Mouse (Mus musculus) neural tube, embryonic 12.5 days (tissue): ENCODE measurements around the gene Ubl5. TPM values are rescaled to one million over a fixed set of nuclear protein-coding genes. Genes with fewer than 3 reads are reported as not detected.
A peak's percentile ranks its signal among the peaks of the same experiment; 100 is the strongest.
"Not testable (repeated sequence)": the region's sequence is repeated elsewhere in the genome, so short reads cannot be mapped to it uniquely, and the experiment has no call there.

Source experiments
- ATAC-seq: fragments of 200-750 bp; cut with Nextera tagmentation; 2 replicates; pipeline ENCODE4 v1.8.0; 2017; ENCODE audit warnings: low read depth, mild to moderate bottlenecking, moderate TSS enrichment, moderate library complexity; ENCODE audit not compliant: low FRiP score
- H3K27ac ChIP-seq: fragments of 300-500 bp; sonication (generic); 2 replicates; pipeline ENCODE4 v1.5.1; 2016
- H3K27me3 ChIP-seq: fragments of 300-500 bp; sonication (generic); replicated peaks from 2 replicates; pipeline ENCODE4 v1.6.1; 2016; ENCODE audit warnings: mild to moderate bottlenecking
- H3K36me3 ChIP-seq: fragments of 300-500 bp; sonication (generic); 2 replicates; pipeline ENCODE4 v1.6.1; 2016; ENCODE audit warnings: mild to moderate bottlenecking
- H3K4me1 ChIP-seq: fragments of 300-500 bp; sonication (generic); 2 replicates; pipeline ENCODE4 v1.6.1; 2016
- H3K4me2 ChIP-seq: fragments of 300-500 bp; sonication (generic); replicated peaks from 2 replicates; pipeline ENCODE4 v1.6.1; 2016; ENCODE audit warnings: mild to moderate bottlenecking
- H3K4me3 ChIP-seq: fragments of 300-500 bp; sonication (generic); 2 replicates; pipeline ENCODE4 v1.5.1; 2016
- H3K9ac ChIP-seq: fragments of 300-500 bp; sonication (generic); 2 replicates; pipeline ENCODE4 v1.6.1; 2016; ENCODE audit warnings: mild to moderate bottlenecking
- H3K9me3 ChIP-seq: fragments of 300-500 bp; sonication (generic); 2 replicates; pipeline ENCODE4 v1.6.1; 2016; ENCODE audit warnings: mild to moderate bottlenecking
- WGBS: fragments of 180-500 bp; shearing (Covaris S2); methylation state at CpG from one replicate; pipeline ENCODE4 v1.1.7; 2016; 5-methylcytosine and 5-hydroxymethylcytosine counted together
- polyA plus RNA-seq: library from polyadenylated mRNA; unstranded; fragments of >200 nt; fragmentation: Nextera tagmentation; extraction: Ambion mirVana; gene quantifications from 2 replicates; pipeline ENCODE4 v1.2.1, GENCODE M21; 2016

Gene Ubl5
- polyA plus RNA-seq, result 463 and 477 TPM in 2 replicates

GRCm38 (mm10) chr9:20642101-20642895, at the start of gene Ubl5:
Gene Ubl5 (plus strand): TSS chr9:20642878.
- Histone ChIP-seq H3K4me1 (peaks cover 31% of the 10 kb centered on the region), H3K4me2 (peak within 1 kb of the TSS; percentile 92), H3K4me3 (peak within 1 kb of the TSS; percentile 76), H3K9ac (peak within 1 kb of the TSS; percentile 83), H3K27ac (peak within 1 kb of the TSS; percentile 79), H3K36me3 (peaks cover 29% of the 10 kb centered on the region), H3K27me3 (no peaks in the 10 kb centered on the region), H3K9me3 (no peaks in the 10 kb centered on the region)
- peak; percentile 87 for ATAC-seq
- under 1% methylated on average over 51 of the region's 51 CpGs for WGBS

- Histone ChIP-seq H3K9ac (no peak overlapping the region), H3K9me3 (no peaks in the 10 kb centered on the region), H3K4me2 (no peak overlapping the region), H3K4me1 (no peaks in the 10 kb centered on the region), H3K27ac (no peak overlapping the region), H3K27me3 (no peaks in the 10 kb centered on the region), H3K4me3 (no peak overlapping the region), H3K36me3 (peaks cover 12% of the 10 kb centered on the region)
- WGBS, result 84% methylated on average over 6 of the region's 6 CpGs
- no peak for ATAC-seq
These were observed 41.4 kb upstream of the Ubl5 start for GRCm38 (mm10) chr9:20601270-20601669.

DNA sequence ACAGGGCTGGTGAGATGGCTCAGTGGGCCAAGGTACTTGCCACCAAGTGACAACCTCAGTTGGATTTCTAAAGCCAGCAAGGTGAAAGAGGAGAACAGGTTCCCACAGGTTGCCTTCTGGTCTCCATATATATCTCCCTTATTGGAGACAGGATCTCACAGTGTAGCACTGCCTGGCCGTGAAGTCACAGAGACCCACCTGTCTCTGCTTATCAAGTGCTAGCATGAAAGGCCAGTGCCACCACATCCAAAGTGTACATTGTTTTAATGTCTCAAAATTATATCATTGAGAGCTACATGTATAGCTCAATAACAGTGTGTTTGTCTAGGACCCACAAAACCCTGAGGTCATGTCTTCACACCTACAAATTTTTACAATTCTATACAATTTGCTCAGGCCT, 36.4 kb upstream of the Ubl5 start:
- no peaks in the 10 kb centered on the region for H3K27me3 ChIP-seq
- no peaks in the 10 kb centered on the region for H3K9me3 ChIP-seq
- no peak for ATAC-seq
- 93% methylated on average over 1 of the region's 1 CpGs for WGBS
- no peaks in the 10 kb centered on the region for H3K4me1 ChIP-seq
- H3K4me3 ChIP-seq, result no peak overlapping the region
- peaks cover 2% of the 10 kb centered on the region; the same call in 1 of the 2 replicates for H3K36me3 ChIP-seq
- no peak overlapping the region for H3K27ac ChIP-seq
- no peak overlapping the region for H3K9ac ChIP-seq
- peak overlapping the region; percentile 67 for H3K4me2 ChIP-seq

DNA sequence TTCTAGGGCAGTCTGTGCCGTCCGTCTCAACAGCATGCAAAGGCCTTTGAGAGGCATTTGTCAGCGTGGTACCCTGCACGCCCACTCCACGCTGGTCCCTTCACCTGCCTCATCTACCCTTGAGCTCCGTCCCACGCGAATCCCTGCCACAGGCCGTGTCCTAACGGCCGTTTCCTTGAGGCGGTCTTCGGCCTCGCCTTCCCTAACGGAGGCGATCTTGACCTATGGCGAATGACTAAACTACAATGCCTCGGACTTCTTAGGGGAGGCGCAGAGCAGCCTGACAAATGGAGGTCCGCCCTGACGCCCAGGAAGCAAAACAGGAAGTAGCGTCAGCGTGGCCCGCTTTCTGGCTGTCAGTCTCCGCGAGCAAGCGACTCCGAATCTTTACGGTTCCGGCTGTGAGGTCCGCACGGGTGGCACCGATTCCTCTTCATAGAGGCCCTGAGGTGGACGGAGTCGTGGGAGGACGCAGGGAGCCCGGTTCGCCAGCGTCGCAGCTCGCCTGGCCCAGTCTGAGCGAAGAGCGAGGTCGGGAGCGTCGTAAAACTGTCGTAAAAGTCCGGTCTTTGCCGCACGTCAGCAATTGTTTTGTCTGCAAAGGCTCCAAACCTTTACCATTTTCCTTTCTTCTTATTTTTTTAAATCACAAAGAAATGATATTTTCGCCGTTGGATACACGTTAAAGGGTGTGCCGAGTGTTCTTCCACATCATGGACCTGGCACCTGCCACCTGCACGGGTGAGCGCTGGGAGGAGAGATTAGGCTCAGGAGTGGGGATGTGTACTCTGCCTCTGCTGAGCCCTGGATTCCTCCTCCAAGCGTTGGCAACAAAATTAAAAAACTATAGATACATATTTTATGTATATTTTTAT, 35.3 kb upstream of the Ubl5 start:
- H3K27ac ChIP-seq, result peak overlapping the region; percentile 89
- peak overlapping the region; percentile 80 for H3K9ac ChIP-seq
- H3K27me3 ChIP-seq, result no peaks in the 10 kb centered on the region
- peak; percentile 88 for ATAC-seq
- H3K4me3 ChIP-seq, result peak overlapping the region; percentile 73
- H3K4me2 ChIP-seq, result peak overlapping the region; percentile 67
- under 1% methylated on average over 57 of the region's 57 CpGs for WGBS
- H3K4me1 ChIP-seq, result no peaks in the 10 kb centered on the region
- H3K9me3 ChIP-seq, result no peaks in the 10 kb centered on the region
- no peaks in the 10 kb centered on the region for H3K36me3 ChIP-seq

- ATAC-seq, result no peak
- Histone ChIP-seq H3K4me3 (no peak overlapping the region), H3K9ac (no peak overlapping the region), H3K4me1 (no peaks in the 10 kb centered on the region), H3K27me3 (no peaks in the 10 kb centered on the region), H3K27ac (no peak overlapping the region), H3K4me2 (no peak overlapping the region), H3K36me3 (no peaks in the 10 kb centered on the region), H3K9me3 (no peaks in the 10 kb centered on the region)
- WGBS, result 91% methylated on average over 5 of the region's 5 CpGs
These were observed 32.7 kb upstream of the Ubl5 start for GRCm38 (mm10) chr9:20609831-20610464.

DNA sequence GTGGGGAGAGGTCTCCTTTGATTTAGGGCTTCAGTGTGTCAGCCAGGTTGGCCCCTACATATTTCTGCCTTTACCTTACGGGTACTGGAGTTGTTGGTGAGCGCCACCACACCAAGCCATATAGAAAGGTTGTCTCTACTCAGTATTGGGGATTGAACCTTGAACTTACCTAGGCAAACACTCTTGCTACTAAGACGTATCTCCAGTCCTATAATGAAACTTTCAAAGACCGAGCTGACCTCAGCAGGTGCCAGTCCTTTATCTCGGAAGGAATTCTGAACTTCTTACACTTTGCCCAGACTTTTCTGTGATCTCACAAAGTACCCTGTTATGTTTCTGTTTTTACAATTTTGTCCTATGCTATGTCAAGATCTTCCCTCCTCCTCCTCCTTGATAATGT, 30.7 kb upstream of the Ubl5 start:
- H3K4me3 ChIP-seq, result no peak overlapping the region
- H3K4me2 ChIP-seq, result no peak overlapping the region
- 81% methylated on average over 5 of the region's 5 CpGs for WGBS
- no peak overlapping the region for H3K27ac ChIP-seq
- H3K27me3 ChIP-seq, result no peaks in the 10 kb centered on the region
- H3K4me1 ChIP-seq, result no peaks in the 10 kb centered on the region
- H3K9ac ChIP-seq, result no peak overlapping the region
- no peaks in the 10 kb centered on the region for H3K9me3 ChIP-seq
- no peaks in the 10 kb centered on the region for H3K36me3 ChIP-seq
- ATAC-seq, result no peak

DNA sequence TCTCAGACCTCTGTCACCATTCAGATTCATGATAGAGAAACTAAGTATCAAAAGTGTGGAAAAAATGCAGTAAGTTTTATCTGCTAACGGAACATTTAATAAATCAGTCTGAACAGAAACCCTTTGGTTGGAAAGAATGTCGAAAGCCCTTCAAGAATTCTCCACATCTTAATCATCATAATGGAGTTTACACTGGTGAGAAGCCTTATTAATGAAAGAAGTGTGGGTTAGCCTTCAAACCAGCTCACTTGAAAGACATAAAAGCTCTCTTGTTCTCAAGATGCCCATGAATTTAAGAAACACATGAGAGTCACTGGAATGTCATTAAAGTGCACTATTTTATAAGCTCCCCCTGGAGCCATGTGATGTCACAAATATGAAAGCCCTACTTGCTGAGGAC, 26.0 kb upstream of the Ubl5 start:
- Histone ChIP-seq H3K27ac (no peak overlapping the region), H3K36me3 (peaks cover 3% of the 10 kb centered on the region; the same call in 1 of the 2 replicates), H3K4me1 (no peaks in the 10 kb centered on the region), H3K4me2 (no peak overlapping the region), H3K4me3 (no peak overlapping the region), H3K27me3 (no peaks in the 10 kb centered on the region), H3K9ac (no peak overlapping the region), H3K9me3 (no peaks in the 10 kb centered on the region)
- ATAC-seq, result no peak
- 88% methylated on average over 2 of the region's 2 CpGs for WGBS

- no peak for ATAC-seq
- WGBS, result 93% methylated on average over 2 of the region's 2 CpGs
- H3K9ac ChIP-seq, result no peak overlapping the region
- no peak overlapping the region for H3K27ac ChIP-seq
- H3K36me3 ChIP-seq, result no peaks in the 10 kb centered on the region; the same call in 1 of the 2 replicates
- H3K4me3 ChIP-seq, result no peak overlapping the region
- H3K4me1 ChIP-seq, result no peaks in the 10 kb centered on the region
- H3K27me3 ChIP-seq, result no peaks in the 10 kb centered on the region
- no peak overlapping the region for H3K4me2 ChIP-seq
- no peaks in the 10 kb centered on the region for H3K9me3 ChIP-seq
These were observed 11.3 kb upstream of the Ubl5 start for GRCm38 (mm10) chr9:20631332-20631731.

GRCm38 (mm10) chr9:20635676-20636075, 7.0 kb upstream of the Ubl5 start:
- H3K36me3 ChIP-seq, result peaks cover 21% of the 10 kb centered on the region
- H3K4me3 ChIP-seq, H3K27ac ChIP-seq, H3K9me3 ChIP-seq, ATAC-seq, H3K4me2 ChIP-seq, H3K9ac ChIP-seq, H3K4me1 ChIP-seq, H3K27me3 ChIP-seq: not testable (repeated sequence)
- WGBS, result 92% methylated on average over 8 of the region's 8 CpGs

DNA sequence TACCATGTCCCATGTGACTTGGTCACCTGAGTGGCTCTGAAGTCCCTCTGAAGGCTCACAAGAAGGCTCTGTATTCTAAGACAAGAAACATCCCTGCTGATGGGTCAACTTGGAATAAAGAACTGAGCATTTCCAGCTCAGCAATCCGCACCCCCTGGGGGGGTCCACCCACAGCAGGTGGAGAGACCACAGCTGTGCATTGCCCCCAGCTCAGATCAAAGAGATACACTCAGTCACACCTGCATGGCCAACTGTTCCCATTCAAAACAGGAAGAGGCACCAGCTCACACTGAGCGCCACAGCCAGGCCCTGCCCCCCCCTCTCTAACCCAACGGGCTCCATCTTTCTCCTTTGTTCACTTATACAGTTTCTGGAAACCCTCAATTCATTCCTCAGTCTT, 6.4 kb upstream of the Ubl5 start:
- H3K27me3 ChIP-seq, result no peaks in the 10 kb centered on the region
- ATAC-seq, result no peak
- H3K9ac ChIP-seq, result no peak overlapping the region
- no peaks in the 10 kb centered on the region for H3K9me3 ChIP-seq
- no peak overlapping the region for H3K4me2 ChIP-seq
- 79% methylated on average over 3 of the region's 3 CpGs for WGBS
- no peak overlapping the region for H3K4me3 ChIP-seq
- peaks cover 7% of the 10 kb centered on the region for H3K4me1 ChIP-seq
- H3K27ac ChIP-seq, result no peak overlapping the region
- H3K36me3 ChIP-seq, result peaks cover 21% of the 10 kb centered on the region

DNA sequence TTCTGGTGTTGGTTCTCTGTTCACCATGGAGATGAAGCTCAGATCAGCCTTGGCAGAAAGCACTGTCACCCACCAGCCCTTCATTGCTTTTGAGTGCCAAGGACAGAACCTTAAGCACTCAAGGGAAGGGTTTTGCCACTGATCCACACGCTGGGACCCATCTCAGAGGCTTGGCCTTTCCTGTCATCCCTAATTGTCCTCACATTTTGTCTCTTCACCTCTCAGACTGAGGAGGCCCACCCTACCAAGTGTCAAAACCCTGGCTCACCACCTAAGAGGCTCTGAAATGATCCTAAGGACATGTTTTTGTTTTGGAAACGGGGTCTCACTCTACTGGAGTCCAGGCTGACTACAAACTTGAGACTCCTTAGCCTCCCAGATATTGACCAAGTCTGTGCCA, 5.9 kb upstream of the Ubl5 start:
- 89% methylated on average over 2 of the region's 2 CpGs for WGBS
- ATAC-seq, result no peak

GRCm38 (mm10) chr9:20638552-20638951, 4.1 kb upstream of the Ubl5 start:
- Histone ChIP-seq H3K9ac (no peak overlapping the region), H3K27ac (no peak overlapping the region), H3K9me3 (no peaks in the 10 kb centered on the region), H3K4me2 (no peak overlapping the region), H3K36me3 (peaks cover 21% of the 10 kb centered on the region), H3K4me1 (peaks cover 17% of the 10 kb centered on the region), H3K27me3 (no peaks in the 10 kb centered on the region), H3K4me3 (no peak overlapping the region)
- WGBS, result 95% methylated on average over 19 of the region's 19 CpGs
- no peak for ATAC-seq

More for the DNA sequence above, 5.9 kb upstream of the Ubl5 start:
- Histone ChIP-seq H3K36me3 (peaks cover 21% of the 10 kb centered on the region), H3K4me3 (no peak overlapping the region), H3K4me1 (peaks cover 12% of the 10 kb centered on the region), H3K27ac (no peak overlapping the region), H3K4me2 (no peak overlapping the region), H3K9ac (no peak overlapping the region), H3K9me3 (no peaks in the 10 kb centered on the region), H3K27me3 (no peaks in the 10 kb centered on the region)
